Mouse (Mus musculus): ENCODE measurements around the gene Rnasek. TPM values are rescaled to one million over a fixed set of nuclear protein-coding genes. Genes with fewer than 3 reads are reported as not detected.

Gene Rnasek
- total RNA-seq, 2 experiments from 2014 or later, result 106 to 113 TPM

DNA sequence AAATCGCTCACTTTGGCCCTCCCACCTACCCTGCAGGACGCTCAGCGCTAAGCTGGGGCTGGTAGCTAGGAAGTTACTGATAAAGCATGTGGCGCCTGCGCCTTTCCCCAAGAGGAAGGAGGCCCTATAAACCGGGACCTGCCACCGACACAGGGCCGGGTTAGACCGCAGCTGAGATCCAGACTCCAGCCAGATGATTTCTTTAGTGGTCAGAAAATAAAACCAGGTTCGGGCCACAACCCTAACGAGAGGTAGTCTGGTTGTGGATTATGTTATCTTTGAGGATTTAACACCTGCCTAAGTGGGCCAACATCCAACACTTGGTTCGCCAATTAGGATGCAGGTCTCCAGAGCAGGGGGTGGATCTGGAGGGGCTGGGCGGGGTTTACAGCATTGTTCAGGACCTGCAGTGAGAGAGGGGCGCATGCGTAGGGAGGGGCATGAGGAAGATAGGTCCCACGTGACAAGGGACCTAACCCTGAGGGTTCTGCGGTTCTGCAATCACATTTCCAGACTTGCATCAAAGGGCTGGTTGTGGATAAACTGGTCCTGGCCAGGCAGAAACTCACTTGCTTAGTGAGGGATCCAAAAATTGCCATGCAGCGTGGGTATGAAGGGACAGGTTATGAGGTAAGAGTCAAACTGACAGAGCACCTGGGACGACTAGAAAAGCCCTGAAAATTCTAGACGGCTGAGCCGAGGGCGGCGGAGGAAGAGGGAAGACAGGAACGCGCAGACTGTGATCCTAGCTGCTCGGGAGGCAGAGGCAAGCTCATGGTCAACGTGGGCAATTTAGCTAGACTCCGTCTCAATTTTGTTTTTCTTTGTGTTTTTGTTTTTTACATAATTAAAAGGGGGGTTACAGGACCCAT lies 18.7 kb downstream of the Rnasek start, which contains the start of gene Slc16a13:
Slc16a13 (minus strand) TSS at position 334 of the 872 bp plus-strand sequence.
- DNase-seq, result peak; percentile 88 to 89
- intact Hi-C loops (cut with DNase I), result loop anchor here (1.0 kb wide), 1 partner anchor 9 kb away; no protein-coding TSS in a partner anchor

DNA sequence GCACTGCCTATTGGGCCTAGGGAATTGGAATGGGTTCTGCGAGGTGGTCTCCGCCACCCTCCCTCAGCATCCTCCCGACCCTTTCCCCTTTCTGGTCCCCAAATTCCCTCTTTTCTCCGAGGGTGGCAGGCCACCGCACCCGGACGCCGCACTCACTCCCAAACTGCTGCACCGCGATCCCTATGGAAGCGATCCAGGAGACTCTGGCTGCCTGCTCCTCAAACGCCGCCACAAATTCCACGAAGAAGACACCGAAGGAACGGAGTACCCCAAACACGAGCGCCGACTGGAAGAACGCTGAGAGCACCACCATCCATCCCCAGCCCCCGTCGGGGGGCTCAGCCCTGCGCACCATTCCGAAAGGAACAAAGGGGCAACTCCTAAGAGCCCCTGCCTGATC lies 19.3 kb downstream of the Rnasek start:
- intact Hi-C loops (cut with DNase I), result no loop called here
- DNase-seq, result no peak

DNA sequence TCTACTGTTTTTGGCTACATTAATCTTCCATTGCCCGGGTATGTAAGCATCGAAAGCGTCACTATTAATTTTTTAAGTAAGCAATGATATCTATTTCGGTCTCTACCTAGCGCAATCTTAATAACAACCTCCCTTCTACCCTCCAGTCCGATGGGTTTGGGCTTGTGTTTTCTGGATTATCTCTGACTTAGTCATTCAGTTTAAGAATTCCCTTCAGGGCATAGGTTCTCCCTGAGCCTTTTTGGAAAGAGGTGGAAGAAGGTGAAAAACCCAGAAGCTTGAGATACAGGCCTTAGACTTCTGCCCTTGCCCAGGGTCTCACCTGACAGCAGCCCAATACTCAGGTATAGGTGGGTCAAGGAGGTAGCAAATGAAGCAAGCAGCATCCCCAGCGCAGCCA lies 19.8 kb downstream of the Rnasek start:
- no peak for DNase-seq
- intact Hi-C loops (cut with DNase I), result loop anchor here (10.0 kb wide), 1 partner anchor 285 kb away; the partner anchor contains the start of gene Ybx2

DNA sequence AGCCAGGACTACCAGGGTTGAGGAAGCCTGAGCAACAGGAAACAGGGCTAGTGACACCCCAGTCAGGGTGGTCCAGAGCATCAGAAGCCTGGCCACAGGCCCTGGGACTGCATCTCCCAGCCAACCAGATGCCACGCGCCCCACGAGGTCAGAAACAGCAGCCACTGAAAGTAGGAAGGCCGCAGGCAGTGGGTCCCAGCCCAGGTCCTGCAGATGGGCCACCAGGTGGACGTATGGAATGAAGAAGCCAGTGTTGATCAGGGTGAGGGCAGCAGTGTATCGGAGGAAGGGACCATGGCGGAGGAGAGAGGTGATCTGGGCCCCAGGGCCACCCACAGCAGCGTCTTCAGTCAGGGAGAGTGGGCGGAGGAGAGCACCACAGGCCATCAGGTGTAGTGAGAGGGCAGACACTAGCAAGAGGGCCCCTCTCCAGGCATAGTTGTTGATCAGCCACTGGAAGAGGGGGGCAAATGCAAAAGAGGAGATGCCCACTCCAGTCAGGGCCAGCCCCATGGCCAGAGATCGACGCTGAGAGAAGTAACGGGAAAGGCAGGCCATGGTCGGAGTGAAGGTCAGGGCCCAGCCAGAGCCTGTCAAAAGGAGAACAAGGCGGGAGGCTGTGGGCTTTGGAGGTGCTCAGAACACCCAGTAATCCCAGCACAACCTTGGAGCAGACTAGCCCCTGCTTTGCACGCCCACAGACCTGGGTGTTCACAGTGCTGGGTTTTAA lies 20.7 kb downstream of the Rnasek start:
- DNase-seq, result no peak
- intact Hi-C loops (cut with DNase I), result loop anchor here (10.0 kb wide), 1 partner anchor 284 kb away; the partner anchor contains the start of gene Ybx2

DNA sequence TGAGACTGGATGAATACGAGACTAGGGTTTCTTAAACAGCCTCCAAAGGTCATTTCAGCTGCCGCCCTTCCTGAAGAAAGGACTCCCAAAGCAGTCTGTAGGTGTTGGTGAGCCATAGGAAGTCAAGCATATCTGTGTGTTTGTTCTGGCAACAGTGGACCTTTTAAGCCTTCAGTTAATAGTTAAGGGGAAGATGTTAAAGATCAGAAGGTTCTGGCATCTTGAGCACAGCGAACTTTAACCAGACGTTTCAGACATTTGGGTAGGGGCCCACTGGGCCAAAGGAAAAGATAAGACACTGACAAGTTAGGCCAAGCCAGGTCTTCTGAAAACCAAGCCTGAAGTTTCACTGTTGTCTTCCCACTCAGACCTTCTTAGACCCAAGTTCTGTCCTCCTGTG lies 21.6 kb downstream of the Rnasek start:
- intact Hi-C loops (cut with DNase I), result loop anchor here (10.0 kb wide), 1 partner anchor 283 kb away; the partner anchor contains the start of gene Ybx2
- no peak for DNase-seq

DNA sequence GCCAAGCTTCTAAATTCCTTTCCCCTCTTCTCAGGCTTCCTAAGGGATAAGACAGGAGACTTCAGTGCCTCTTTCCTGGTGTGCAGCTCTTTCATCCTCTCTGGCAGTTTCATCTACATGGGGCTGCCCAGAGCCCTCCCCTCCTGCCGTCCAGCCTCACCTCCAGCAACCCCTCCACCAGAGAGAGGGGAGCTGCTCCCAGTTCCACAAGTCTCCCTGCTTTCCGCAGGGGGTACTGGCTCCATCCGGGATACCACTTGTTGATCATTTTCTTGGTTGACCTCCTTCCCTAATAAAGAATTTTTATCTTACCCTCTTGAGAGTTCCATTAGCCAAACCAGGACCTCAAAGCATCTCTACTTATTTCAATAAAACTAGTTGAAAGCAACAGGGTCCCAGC lies 23.5 kb downstream of the Rnasek start:
- intact Hi-C loops (cut with DNase I), result loop anchor here (10.0 kb wide), 1 partner anchor 281 kb away; the partner anchor contains the start of gene Ybx2
- DNase-seq, result no peak

DNA sequence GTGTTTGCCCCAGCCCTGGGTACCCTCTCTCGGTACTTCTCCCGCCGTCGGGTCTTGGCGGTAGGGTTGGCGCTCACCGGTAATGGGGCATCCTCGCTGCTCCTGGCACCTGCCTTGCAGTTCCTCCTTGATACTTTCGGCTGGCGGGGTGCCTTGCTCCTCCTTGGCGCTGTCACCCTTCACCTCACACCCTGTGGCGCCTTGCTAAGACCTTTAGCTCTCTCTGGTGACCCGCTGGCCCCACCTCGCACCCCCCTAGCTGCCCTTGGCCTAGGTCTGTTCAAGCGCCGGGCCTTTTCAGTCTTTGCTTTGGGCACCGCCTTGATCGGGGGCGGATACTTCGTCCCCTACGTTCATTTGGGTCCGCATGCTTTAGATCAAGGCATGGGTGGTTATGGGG lies 24.3 kb downstream of the Rnasek start:
- DNase-seq, result no peak
- intact Hi-C loops (cut with DNase I), result loop anchor here (10.0 kb wide), 1 partner anchor 280 kb away; the partner anchor contains the start of gene Ybx2

DNA sequence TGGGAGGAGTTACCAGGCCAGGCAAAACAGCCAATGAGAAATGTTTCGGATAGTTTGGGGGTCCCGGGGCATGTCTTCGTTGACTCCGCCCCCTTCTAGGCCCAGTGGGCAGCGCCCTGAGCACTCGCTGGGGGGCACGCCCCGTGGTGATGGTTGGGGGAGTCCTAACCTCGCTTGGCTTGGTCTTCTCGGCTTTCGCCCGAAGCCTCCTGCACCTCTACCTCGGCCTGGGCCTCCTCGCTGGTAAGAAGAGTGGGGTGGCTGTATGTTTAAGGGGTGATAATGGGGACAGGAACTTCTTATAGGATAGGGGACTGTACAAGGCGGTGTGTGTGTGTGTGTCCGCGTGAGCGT lies 24.8 kb downstream of the Rnasek start:
- no peak for DNase-seq
- intact Hi-C loops (cut with DNase I), result loop anchor here (10.0 kb wide), 1 partner anchor 280 kb away; the partner anchor contains the start of gene Ybx2

DNA sequence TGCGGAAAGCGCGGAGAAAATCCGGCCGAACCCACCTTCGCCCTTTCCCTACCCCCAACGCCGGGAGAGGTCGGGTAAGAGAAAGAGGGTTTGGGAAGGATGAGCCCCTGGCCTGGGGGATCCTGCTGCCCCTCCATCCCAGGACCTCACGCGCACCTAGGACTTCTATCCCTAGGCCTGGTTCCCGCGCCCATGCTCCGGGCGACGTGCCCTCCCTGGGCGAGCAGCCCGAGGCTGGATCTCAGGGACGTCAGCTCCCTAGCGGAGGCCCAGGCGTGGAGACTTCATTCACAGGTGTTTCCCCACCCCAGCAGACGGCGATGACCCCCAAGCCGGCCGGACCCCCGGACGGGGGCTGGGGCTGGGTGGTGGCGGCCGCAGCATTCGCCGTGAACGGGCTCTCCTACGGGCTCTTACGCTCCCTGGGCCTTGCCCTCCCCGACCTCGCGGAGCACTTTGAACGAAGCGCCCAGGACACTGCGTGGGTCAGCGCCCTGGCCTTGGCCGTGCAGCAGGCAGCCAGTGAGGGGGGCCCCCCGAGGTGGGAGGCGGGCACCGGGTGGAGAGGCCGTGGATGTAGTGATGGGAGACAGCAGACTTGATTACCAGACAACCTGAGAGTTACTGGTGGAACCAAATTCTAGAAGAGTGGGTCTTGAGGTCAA lies 25.3 kb downstream of the Rnasek start:
- intact Hi-C loops (cut with DNase I), result loop anchor here (10.0 kb wide), 1 partner anchor 280 kb away; the partner anchor contains the start of gene Ybx2
- DNase-seq, result peak in 1 of 2 experiments; percentile 56

DNA sequence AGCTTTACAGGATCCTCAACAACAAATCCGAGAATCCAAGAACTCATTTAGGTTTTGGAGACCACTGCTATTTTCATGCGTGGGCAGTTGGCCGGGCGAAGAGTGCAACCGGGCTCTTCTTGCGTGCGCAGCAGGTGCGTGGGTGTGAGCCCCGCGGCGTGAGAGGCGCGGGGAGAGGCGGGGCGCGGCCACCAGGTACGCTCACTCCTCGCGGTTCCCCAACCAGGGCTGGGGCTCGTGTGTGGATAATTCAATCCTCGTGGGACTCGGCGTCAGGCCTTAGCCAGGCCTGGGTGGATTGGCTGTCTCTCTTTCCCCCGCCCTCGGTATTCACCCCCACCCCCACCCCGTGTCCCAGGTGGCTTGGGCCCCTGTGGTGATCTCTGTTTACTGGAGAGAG lies 25.9 kb downstream of the Rnasek start:
- DNase-seq, result no peak
- intact Hi-C loops (cut with DNase I), result loop anchor here (1.0 to 10.0 kb wide), 2 partner anchors 138 to 279 kb away; partner anchors contain the start of gene Ybx2

DNA sequence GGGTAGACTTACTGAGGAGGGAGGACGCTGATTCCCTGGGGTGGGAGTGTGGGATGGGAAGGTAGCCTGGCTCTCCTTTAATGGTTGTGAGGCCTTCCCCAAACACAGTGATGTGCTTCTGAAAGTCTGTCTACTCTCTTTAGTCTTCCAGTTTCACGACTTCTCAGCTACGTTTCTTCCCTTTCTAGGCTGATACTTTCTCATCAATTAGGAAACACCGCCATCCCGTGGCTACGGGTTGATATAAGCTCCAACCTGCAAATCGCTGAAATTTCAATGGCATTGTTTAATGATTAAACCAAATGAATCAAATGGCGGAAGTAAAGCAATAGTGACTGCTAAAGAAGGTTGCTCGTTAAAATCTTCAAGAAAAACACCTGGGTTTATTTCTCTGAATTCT lies 26.7 kb downstream of the Rnasek start:
- intact Hi-C loops (cut with DNase I), result loop anchor here (1.0 to 10.0 kb wide), 2 partner anchors 138 to 278 kb away; partner anchors contain the start of gene Ybx2
- peak; percentile 69 to 70 for DNase-seq

DNA sequence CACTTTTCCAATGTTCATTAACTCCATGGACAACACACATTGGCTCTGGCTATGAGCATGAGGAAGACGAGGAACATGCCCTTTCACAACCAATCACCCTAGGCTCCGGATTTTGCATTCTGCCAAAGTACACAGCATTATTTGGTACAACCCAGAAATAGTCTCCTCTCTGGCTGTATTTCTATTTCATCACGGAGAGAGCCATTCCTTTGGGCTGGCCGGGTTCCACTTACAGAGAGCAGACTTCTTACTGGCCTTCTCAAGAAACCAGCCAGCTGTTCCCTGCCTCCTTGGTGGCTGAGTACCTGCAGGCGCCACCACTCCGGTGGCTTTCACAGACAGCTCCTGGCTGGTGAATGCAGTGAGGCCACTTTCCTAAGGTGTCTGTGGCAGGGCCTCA lies 27.2 kb downstream of the Rnasek start, which contains the start of gene Slc16a11:
Slc16a11 (plus strand) TSS at position 330 of the 400 bp plus-strand sequence.
- no peak for DNase-seq

DNA sequence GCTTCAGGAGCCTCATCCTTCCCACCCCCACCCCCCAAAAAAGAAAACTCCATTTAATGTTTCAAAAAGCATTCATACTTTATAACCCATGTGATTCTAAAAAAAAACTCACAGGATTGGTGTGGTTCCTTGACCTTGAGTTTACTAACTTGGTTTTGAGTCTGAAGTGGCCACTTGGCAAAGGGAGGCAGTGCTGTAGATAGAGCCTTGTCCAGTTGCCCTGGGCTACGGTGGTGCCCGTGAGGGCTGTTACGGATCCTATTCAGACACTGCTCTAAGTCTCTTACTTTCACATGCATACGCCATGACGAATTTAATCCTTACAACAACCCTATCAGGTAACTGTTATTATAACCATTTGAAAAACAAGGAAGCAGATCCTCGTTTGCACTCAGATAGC lies 27.7 kb downstream of the Rnasek start:
- no peak for DNase-seq
- intact Hi-C loops (cut with DNase I), result loop anchor here (10.0 kb wide), 1 partner anchor 277 kb away; the partner anchor contains the start of gene Ybx2

More for the DNA sequence above, 27.2 kb downstream of the Rnasek start, which contains the start of gene Slc16a11:
- intact Hi-C loops (cut with DNase I), result loop anchor here (10.0 kb wide), 1 partner anchor 278 kb away; the partner anchor contains the start of gene Ybx2

DNA sequence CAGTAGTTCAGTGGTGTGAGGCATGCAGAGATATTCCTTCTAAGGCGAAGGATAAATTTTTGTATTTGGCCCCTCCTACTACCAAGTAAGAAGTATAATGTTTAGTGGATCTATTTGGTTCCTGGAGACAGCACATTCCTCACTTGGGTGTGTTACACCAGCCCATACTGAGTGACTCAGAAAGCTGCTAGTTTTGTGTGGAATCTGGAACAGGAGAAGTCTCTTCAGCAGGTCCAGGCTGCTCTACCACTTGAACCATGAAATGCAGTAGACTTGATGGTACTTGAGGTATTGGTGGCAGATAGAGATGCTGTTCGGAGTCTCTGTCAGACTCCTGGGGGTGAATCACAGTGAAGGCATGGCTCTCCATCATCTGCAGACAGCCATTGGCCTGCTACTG lies 29.0 kb downstream of the Rnasek start:
- intact Hi-C loops (cut with DNase I), result loop anchor here (10.0 kb wide), 1 partner anchor 276 kb away; the partner anchor contains the start of gene Ybx2
- no peak for DNase-seq

DNA sequence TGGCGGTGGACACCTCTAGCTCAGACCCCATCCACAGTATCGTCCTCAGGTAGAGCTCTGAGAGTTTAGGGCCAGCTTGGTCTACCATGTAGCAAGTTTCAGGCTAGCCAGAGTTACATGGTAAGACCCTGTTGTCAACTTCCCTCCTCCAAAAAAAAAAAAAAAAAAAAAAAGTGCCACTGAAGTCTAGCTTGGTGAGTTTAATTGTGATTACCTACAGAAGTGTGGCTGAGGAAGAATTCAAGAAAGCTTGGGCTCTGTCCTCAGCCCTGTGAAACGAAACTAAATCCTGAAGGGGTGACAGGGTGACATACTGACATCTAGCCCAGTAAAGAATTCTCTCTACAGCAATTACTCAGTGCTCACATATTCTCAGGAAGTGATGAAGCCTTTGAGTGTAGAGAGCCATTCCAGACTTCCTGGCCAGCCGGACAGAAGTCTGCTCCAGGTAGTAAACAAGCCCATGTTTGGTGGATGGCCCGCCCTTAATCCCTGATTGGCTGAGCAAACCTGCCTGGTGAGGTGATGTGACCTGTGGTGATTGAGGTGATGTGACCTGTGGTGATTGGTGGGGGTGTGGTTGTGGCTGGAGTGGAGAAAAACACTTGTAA lies 30.8 kb downstream of the Rnasek start:
- intact Hi-C loops (cut with DNase I), result no loop called here

DNA sequence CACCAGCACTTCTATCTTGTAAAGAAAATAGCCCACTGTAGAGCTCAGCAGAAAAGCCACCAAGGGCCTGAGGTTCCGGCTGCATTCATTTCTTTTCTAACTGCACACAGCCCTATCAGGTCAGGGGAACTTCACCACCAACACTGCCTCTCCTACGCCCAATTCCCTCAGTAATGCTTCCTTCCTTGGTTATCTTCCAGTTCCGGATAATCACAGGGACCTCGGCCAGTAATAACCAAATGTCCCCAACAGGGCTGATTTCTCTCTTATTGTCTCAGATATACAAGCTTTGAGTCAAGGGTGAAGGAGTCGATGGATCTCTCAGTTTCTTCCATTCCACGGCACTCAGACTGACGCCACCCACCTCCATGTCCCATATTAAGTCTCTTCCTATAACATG lies 32.4 kb downstream of the Rnasek start:
- intact Hi-C loops (cut with DNase I), result no loop called here
- no peak for DNase-seq

More for the DNA sequence above, 30.8 kb downstream of the Rnasek start:
- no peak for DNase-seq

DNA sequence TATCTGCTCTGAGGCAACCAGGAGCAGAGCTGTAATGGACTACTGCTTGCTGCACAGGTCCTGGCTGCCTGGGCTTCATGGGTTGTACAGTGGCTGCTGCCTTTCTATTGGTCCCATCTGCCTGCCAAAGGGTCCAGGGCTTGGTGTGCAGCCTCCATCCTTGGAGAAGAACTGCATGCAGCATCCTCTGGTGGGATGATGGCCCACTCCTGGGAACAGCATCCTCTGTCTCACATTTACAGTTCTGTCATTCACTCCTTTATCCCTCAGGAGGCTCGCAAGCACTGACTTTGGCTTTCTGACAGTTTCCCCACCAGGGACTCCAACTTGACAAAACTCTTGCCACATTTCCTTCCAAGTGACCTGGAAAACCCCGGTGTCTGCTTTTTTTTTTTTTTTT lies 32.8 kb downstream of the Rnasek start:
- no peak for DNase-seq
- intact Hi-C loops (cut with DNase I), result no loop called here

DNA sequence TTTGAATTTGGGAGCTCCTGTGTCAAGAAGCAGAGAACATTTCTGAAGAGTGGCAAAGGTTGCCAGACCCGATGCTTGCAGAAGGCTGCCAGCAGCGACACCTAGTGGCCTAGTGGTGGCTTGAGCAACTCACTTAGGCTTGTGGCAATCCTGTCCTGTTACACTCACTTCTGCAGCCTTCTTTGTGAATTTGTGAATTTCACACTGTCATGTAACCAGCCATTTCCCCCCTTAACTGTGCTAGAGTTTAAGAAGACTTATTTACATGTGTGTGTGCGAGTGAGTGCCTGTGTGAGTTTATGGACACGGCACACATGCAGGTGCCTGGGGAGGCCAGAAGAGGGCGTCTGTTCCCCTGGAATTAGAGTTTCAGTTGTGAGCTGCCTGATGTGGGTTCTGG lies 38.0 kb downstream of the Rnasek start:
- intact Hi-C loops (cut with DNase I), result loop anchor here (1.0 kb wide), 2 partner anchors 126 to 146 kb away; no protein-coding TSS in a partner anchor
- DNase-seq, result peak; percentile 78 to 88

DNA sequence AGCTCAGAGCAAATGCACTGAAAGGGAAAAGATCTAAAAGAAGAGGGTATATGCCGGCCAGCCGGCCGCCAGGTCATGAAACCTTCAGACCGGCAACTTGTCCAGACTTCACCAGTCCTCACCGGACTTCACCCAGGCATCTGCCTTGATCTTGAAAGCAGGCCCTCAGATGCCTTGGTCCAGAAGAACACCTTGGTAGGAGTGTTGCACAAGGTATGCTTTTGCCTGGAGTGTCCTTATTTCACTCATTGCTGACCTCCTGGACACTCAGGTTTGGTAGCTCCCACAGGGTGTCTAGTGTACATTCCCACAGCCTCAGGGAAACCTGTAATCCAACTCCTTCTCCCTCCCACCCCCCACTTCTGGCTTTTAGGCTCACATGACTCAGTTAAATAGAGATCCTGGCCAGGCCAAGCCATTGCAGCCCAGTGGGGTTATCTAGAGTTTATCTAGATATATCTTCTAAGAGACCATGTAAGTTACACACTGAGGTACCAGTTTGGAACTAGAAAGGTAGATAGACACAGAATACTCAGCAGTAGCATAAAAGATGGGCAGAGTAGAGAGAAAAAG lies 39.5 kb downstream of the Rnasek start:
- intact Hi-C loops (cut with DNase I), result no loop called here
- no peak for DNase-seq
